Mouse (Mus musculus) kidney, postnatal 0 days (tissue): ENCODE data around the gene Zfp383. TPM values are rescaled to one million over a fixed set of nuclear protein-coding genes. Genes with fewer than 3 reads are reported as not detected.
A peak's percentile ranks its signal among the peaks of the same experiment; 100 is the strongest.

Experiments
- ATAC-seq: fragments of 200-750 bp; cut with Nextera tagmentation; replicated peaks from 2 replicates; pipeline ENCODE4 v1.8.0; 2017; ENCODE audit warnings: low read depth, moderate number of reproducible peaks, moderate TSS enrichment, moderate library complexity; ENCODE audit not compliant: low FRiP score
- DNase-seq: peaks from one replicate; pipeline ENCODE4 v3.0.0-alpha.2; 2016; ENCODE audit warnings: low spot score
- H3K27ac ChIP-seq: fragments of 300-500 bp; sonication (generic); 2 replicates; pipeline ENCODE4 v1.5.1; 2014; ENCODE audit warnings: mild to moderate bottlenecking
- H3K27me3 ChIP-seq: fragments of 300-500 bp; sonication (generic); 2 replicates; pipeline ENCODE4 v1.6.1; 2014; ENCODE audit warnings: low read length, mixed read lengths; ENCODE audit not compliant: insufficient read depth
- H3K36me3 ChIP-seq: fragments of 300-500 bp; sonication (generic); 2 replicates; pipeline ENCODE4 v1.6.1; 2014; ENCODE audit warnings: low read length, mixed read lengths; ENCODE audit not compliant: insufficient read depth
- H3K4me1 ChIP-seq: fragments of 300-500 bp; sonication (generic); replicated peaks from 2 replicates; pipeline ENCODE4 v1.6.1; 2014; ENCODE audit warnings: antibody characterized with exemption, low read length, mixed read lengths; ENCODE audit not compliant: insufficient read depth
- H3K4me2 ChIP-seq: fragments of 300-500 bp; sonication (generic); 2 replicates; pipeline ENCODE4 v1.6.1; 2014; ENCODE audit warnings: mild to moderate bottlenecking, low read length, moderate library complexity, mixed read lengths
- H3K4me3 ChIP-seq: fragments of 300-500 bp; sonication (generic); replicated peaks from 2 replicates; pipeline ENCODE4 v1.5.1; 2014; ENCODE audit warnings: low read depth, low read length
- H3K9ac ChIP-seq: fragments of 300-500 bp; sonication (generic); 2 replicates; pipeline ENCODE4 v1.6.1; 2014; ENCODE audit warnings: low read depth, low read length
- H3K9me3 ChIP-seq: fragments of 300-500 bp; sonication (generic); replicated peaks from 2 replicates; pipeline ENCODE4 v1.6.1; 2016; ENCODE audit warnings: low read length, inconsistent platforms, mixed read lengths
- CTCF ChIP-seq: IDR thresholded peaks from 2 replicates; pipeline ENCODE4 v1.5.1; 2016; ENCODE audit warnings: antibody characterized with exemption, low read depth, mild to moderate bottlenecking, moderate library complexity
- WGBS: fragments of 180-500 bp; shearing (Covaris S2); extraction: QIAGEN DNeasy Blood & Tissue Kit; methylation state at CpG from one replicate; pipeline ENCODE4 v1.1.7; 2014; 5-methylcytosine and 5-hydroxymethylcytosine counted together
- polyA plus RNA-seq: library from polyadenylated mRNA; unstranded; fragments of >200 nt; fragmentation: Nextera tagmentation; extraction: Ambion mirVana; gene quantifications from 2 replicates; pipeline ENCODE4 v1.2.1, GENCODE M21; 2015

Gene Zfp383
- polyA plus RNA-seq, 1 experiment from 2014 or later, result 3.9 TPM

GRCm38 (mm10) chr7:29906682-29907058 lies 1.4 kb upstream of the Zfp383 start:
- ATAC-seq (no peak), DNase-seq (no peak)
- H3K9ac ChIP-seq, result no peak overlapping the region
- TF ChIP-seq CTCF, result no peak
- peak overlapping the region; percentile 65 for H3K4me2 ChIP-seq
- H3K4me3 ChIP-seq, result peak overlapping the region; percentile 49
- H3K36me3 ChIP-seq, result 0 out of 2 replicates have a peak, but pooled peaks cover 4% of the 10 kb centered on the region
- no peaks in the 10 kb centered on the region; the same call in 1 of the 2 replicates for H3K4me1 ChIP-seq
- no peaks in the 10 kb centered on the region for H3K9me3 ChIP-seq
- H3K27ac ChIP-seq, result peak overlapping the region; percentile 32; the same call in 1 of the 2 replicates
- no peaks in the 10 kb centered on the region for H3K27me3 ChIP-seq
- 16% methylated on average over 8 of the region's 8 CpGs for WGBS

DNA sequence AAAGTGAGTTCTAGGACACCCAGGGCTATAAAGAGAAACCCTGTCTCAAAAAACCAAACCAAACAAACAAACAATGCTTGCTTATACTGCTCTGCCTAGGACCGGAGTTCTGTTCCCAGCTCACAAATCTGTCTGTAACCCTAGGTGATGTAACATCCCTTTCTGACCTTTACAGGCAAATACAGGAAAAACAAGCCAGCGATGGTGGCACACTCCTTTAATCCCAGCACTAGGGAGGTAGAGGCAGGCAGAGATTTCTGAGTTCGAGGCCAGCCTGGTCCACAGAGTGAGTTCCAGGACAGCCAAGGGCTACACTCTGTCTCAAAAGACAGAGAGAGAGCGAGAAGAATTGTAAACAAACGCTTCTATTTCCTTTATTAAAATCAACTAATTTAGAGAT lies 817 bp upstream of the Zfp383 start:
- H3K27ac ChIP-seq, result peak overlapping the region; percentile 32; the same call in 1 of the 2 replicates
- no peak overlapping the region for H3K9ac ChIP-seq
- DNase-seq (no peak), ATAC-seq (no peak)
- H3K27me3 ChIP-seq, result no peaks in the 10 kb centered on the region
- WGBS, result 86% methylated on average over 5 of the region's 5 CpGs
- H3K4me2 ChIP-seq, result no peak overlapping the region
- H3K36me3 ChIP-seq, result peaks cover 7% of the 10 kb centered on the region; the same call in 1 of the 2 replicates
- no peaks in the 10 kb centered on the region for H3K9me3 ChIP-seq
- no peak for TF ChIP-seq CTCF
- H3K4me3 ChIP-seq, result no peak overlapping the region
- H3K4me1 ChIP-seq, result no peaks in the 10 kb centered on the region; the same call in 1 of the 2 replicates

DNA sequence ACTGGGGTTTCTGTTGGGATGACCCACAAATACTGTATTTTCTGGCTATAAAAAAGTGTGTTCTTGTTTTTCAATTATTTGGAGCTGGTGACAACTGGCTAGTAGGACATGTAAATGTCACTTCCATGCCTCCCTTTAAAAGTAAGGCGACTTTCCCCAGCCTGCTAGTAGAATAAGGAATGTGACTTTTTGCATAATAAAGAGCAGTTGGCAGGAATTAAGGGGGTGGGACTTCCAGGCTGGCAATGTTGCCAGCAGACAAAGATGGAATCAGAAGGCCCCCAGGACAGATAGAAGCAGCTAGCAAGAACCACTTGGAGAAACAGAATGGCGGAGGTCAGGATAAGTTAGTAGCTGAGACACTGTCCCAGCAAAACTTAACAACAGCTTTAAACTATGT lies 2.2 kb downstream of the Zfp383 start:
- Histone ChIP-seq H3K4me1 (no peaks in the 10 kb centered on the region; the same call in 1 of the 2 replicates), H3K27ac (no peak overlapping the region), H3K36me3 (peaks cover 35% of the 10 kb centered on the region), H3K9me3 (no peaks in the 10 kb centered on the region), H3K4me3 (no peak overlapping the region), H3K27me3 (no peaks in the 10 kb centered on the region), H3K9ac (no peak overlapping the region), H3K4me2 (no peak overlapping the region)
- no peak for TF ChIP-seq CTCF
- WGBS, result 72% methylated on average over 2 of the region's 2 CpGs
- DNase-seq, result no peak
- ATAC-seq, result no peak

GRCm38 (mm10) chr7:29912172-29912571 lies 4.1 kb downstream of the Zfp383 start:
- no peaks in the 10 kb centered on the region for H3K27me3 ChIP-seq
- WGBS, result 87% methylated on average over 13 of the region's 13 CpGs
- ATAC-seq, result no peak
- H3K9ac ChIP-seq, result no peak overlapping the region
- H3K4me2 ChIP-seq, result no peak overlapping the region
- H3K4me1 ChIP-seq, result no peaks in the 10 kb centered on the region; the same call in 1 of the 2 replicates
- H3K36me3 ChIP-seq, result peaks cover 41% of the 10 kb centered on the region
- H3K9me3 ChIP-seq, result no peaks in the 10 kb centered on the region
- no peak for DNase-seq
- no peak overlapping the region for H3K27ac ChIP-seq
- no peak overlapping the region for H3K4me3 ChIP-seq
- TF ChIP-seq CTCF, result no peak

DNA sequence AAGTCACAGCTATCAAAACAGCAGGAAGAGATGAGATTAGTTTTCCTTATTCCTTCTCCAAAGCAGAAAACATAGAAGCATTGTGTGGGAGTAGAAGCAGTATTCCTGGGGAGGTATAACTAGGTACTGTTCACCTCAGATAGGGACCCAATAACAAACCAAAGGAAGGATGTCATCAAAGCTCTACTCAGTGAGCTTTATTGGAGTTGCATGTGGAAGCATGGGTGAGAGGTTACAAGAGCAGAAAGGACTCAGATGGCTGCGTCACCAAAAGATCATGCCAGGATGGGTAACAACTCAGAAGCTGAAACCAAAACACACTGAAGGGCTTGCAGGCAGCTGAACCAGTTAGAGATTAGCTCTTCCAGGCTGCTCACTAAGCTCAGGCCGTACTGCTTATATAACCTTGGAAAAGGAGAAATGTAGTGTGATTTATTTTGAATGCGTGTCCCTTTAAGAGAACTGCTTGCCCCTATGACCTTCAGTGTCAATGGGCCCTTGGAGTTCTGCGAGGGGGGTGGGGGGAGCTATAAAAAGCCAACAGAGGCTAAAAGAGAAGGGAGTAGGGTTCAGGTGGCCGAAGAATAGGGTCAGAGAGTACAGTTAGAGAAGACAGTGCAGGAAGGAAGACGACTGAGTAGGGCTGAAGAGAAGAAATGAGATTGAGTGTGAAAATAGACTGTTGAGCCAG lies 9.5 kb downstream of the Zfp383 start:
- Histone ChIP-seq H3K36me3 (peaks cover 31% of the 10 kb centered on the region), H3K4me1 (no peaks in the 10 kb centered on the region), H3K9ac (no peak overlapping the region), H3K4me3 (no peak overlapping the region), H3K27me3 (no peaks in the 10 kb centered on the region), H3K9me3 (no peaks in the 10 kb centered on the region), H3K27ac (peak overlapping the region; percentile 28; the same call in 1 of the 2 replicates), H3K4me2 (no peak overlapping the region)
- ATAC-seq, result no peak
- no peak for TF ChIP-seq CTCF
- WGBS, result 19% methylated on average over 6 of the region's 6 CpGs
- DNase-seq, result no peak

GRCm38 (mm10) chr7:29918062-29918453 lies 10.0 kb downstream of the Zfp383 start:
- DNase-seq, result no peak
- no peak for TF ChIP-seq CTCF

More at GRCm38 (mm10) chr7:29918062-29918453, 10.0 kb downstream of the Zfp383 start:
- 0 out of 2 replicates have a peak overlapping the region, but pooled peaks have one; percentile 28 for H3K27ac ChIP-seq
- H3K36me3 ChIP-seq, result peaks cover 28% of the 10 kb centered on the region
- no peaks in the 10 kb centered on the region for H3K9me3 ChIP-seq
- H3K4me2 ChIP-seq, result no peak overlapping the region
- no peaks in the 10 kb centered on the region for H3K4me1 ChIP-seq
- no peak overlapping the region for H3K4me3 ChIP-seq
- 86% methylated on average over 4 of the region's 4 CpGs for WGBS
- no peak for ATAC-seq
- no peak overlapping the region for H3K9ac ChIP-seq
- no peaks in the 10 kb centered on the region for H3K27me3 ChIP-seq
